ENCODE assay signal across 21 mouse cellular contexts in genomic region chr8:7691355-7691996, GRCm38 (mm10).
DNase-seq lines count a peak whose midpoint lies in the region; ATAC-seq and TF ChIP-seq lines count a peak whose summit lies in the region.
"Had no signal": no experiment of that assay in that cellular context is flagged by ENCODE, and none has a peak within 500 bp of the region (broad histone marks: within the 10 kb centered on the region; RNA-seq: fewer than 3 reads in every experiment).

No protein-coding gene starts in this region.

- no peak overlapping the region for H3K4me3 ChIP-seq in forebrain, embryonic 11.5 days (ENCODE audit: low read depth, low read length)
- H3K4me3 ChIP-seq in forebrain, embryonic 10.5 days: no peak overlapping the region
- no peak overlapping the region for H3K4me3 ChIP-seq in neural tube, embryonic 12.5 days
- H3K4me3 ChIP-seq in hindbrain, postnatal 0 days (ENCODE audit: low read length): no peak overlapping the region
- H3K4me3 ChIP-seq: embryonic facial prominence, embryonic 13.5 days; lung, embryonic 15.5 days had no signal

- no peaks in the 10 kb centered on the region for H3K27me3 ChIP-seq in forebrain, embryonic 11.5 days (ENCODE audit: control insufficient read depth, insufficient read depth, low read length)
- no peaks in the 10 kb centered on the region for H3K27me3 ChIP-seq in forebrain, embryonic 10.5 days (ENCODE audit: poor library complexity, severe bottlenecking)
- H3K27me3 ChIP-seq in neural tube, embryonic 12.5 days (replicated peaks): no peaks in the 10 kb centered on the region
- no peaks in the 10 kb centered on the region for H3K27me3 ChIP-seq in hindbrain, postnatal 0 days (ENCODE audit: insufficient read depth, low read length)
- H3K27me3 ChIP-seq: embryonic facial prominence, embryonic 13.5 days; lung, embryonic 15.5 days had no signal

- no peaks in the 10 kb centered on the region for H3K36me3 ChIP-seq in forebrain, embryonic 11.5 days (ENCODE audit: control insufficient read depth, insufficient read depth, low read length)
- H3K36me3 ChIP-seq in forebrain, embryonic 10.5 days (replicated peaks): no peaks in the 10 kb centered on the region
- no peaks in the 10 kb centered on the region for H3K36me3 ChIP-seq in neural tube, embryonic 12.5 days
- no peaks in the 10 kb centered on the region for H3K36me3 ChIP-seq in hindbrain, postnatal 0 days (ENCODE audit: insufficient read depth, low read length)
- H3K36me3 ChIP-seq: embryonic facial prominence, embryonic 13.5 days; lung, embryonic 15.5 days had no signal

- no peak overlapping the region for H3K9ac ChIP-seq in forebrain, embryonic 11.5 days (ENCODE audit: low read length)
- no peak overlapping the region for H3K9ac ChIP-seq in neural tube, embryonic 12.5 days
- no peak overlapping the region for H3K9ac ChIP-seq in hindbrain, postnatal 0 days (replicated peaks; ENCODE audit: low read length)
- H3K9ac ChIP-seq: embryonic facial prominence, embryonic 13.5 days; liver, embryonic 14.5 days; lung, embryonic 15.5 days had no signal

- intact Hi-C loops in gastrocnemius, postnatal 36 days (cut with DNase I): no loop called here
- intact Hi-C loops in heart, postnatal 25 days (cut with DNase I): no loop called here

- H3K9me3 ChIP-seq in forebrain, embryonic 11.5 days (ENCODE audit: control insufficient read depth, low read length): no peaks in the 10 kb centered on the region
- no peaks in the 10 kb centered on the region for H3K9me3 ChIP-seq in forebrain, embryonic 10.5 days
- no peaks in the 10 kb centered on the region for H3K9me3 ChIP-seq in neural tube, embryonic 12.5 days
- no peaks in the 10 kb centered on the region for H3K9me3 ChIP-seq in hindbrain, postnatal 0 days (ENCODE audit: low read length)
- H3K9me3 ChIP-seq: embryonic facial prominence, embryonic 13.5 days; lung, embryonic 15.5 days had no signal

- TF ChIP-seq CTCF in hindbrain, postnatal 0 days (IDR thresholded peaks at IDR 0.05; ENCODE audit: low read depth): no peak

- H3K4me2 ChIP-seq in forebrain, embryonic 11.5 days (ENCODE audit: low read depth, low read length, severe bottlenecking): no peak overlapping the region
- no peak overlapping the region for H3K4me2 ChIP-seq in neural tube, embryonic 12.5 days (replicated peaks)
- H3K4me2 ChIP-seq in hindbrain, postnatal 0 days (ENCODE audit: low read depth, low read length): no peak overlapping the region
- H3K4me2 ChIP-seq: embryonic facial prominence, embryonic 13.5 days; lung, embryonic 15.5 days had no signal

- no peak for DNase-seq in forebrain, embryonic 11.5 days (ENCODE audit: low spot score)
- DNase-seq in forebrain, embryonic 10.5 days (ENCODE audit: extremely low spot score, low spot score): no peak
- DNase-seq in neural tube, embryonic 10.5 days (ENCODE audit: extremely low spot score, low spot score): no peak
- DNase-seq in hindbrain, postnatal 0 days (ENCODE audit: low spot score): peak; percentile 50
- no peak for DNase-seq in gastrocnemius, postnatal 36 days
- no peak for DNase-seq in right cerebral cortex, postnatal 4 days
- DNase-seq in heart, postnatal 25 days (ENCODE audit: low spot score): no peak
- DNase-seq: adrenal gland, postnatal 10 days; cerebellum, adult 9-11 months; gastrocnemius, postnatal 14 days; kidney, adult 11 months; lung, postnatal 4 days; spleen, adult 18-20 months; thymus, adult 18-20 months; thymus, postnatal 4 days had no signal

- H3K4me1 ChIP-seq in forebrain, embryonic 11.5 days (replicated peaks; ENCODE audit: control insufficient read depth, insufficient read depth, low read length): no peaks in the 10 kb centered on the region
- H3K4me1 ChIP-seq in forebrain, embryonic 10.5 days: no peaks in the 10 kb centered on the region
- no peaks in the 10 kb centered on the region; the same call in 1 of the 2 replicates for H3K4me1 ChIP-seq in neural tube, embryonic 12.5 days
- no peaks in the 10 kb centered on the region for H3K4me1 ChIP-seq in hindbrain, postnatal 0 days (ENCODE audit: insufficient read depth, low read length)
- H3K4me1 ChIP-seq: embryonic facial prominence, embryonic 13.5 days; lung, embryonic 15.5 days had no signal

- no peak overlapping the region for H3K27ac ChIP-seq in forebrain, embryonic 11.5 days (ENCODE audit: low read depth, low read length)
- no peak overlapping the region for H3K27ac ChIP-seq in forebrain, embryonic 10.5 days
- H3K27ac ChIP-seq in neural tube, embryonic 12.5 days: no peak overlapping the region
- H3K27ac ChIP-seq in hindbrain, postnatal 0 days: no peak overlapping the region
- H3K27ac ChIP-seq: embryonic facial prominence, embryonic 13.5 days; liver, embryonic 14.5 days; lung, embryonic 15.5 days had no signal

- ATAC-seq in forebrain, embryonic 11.5 days (replicated peaks; ENCODE audit: low FRiP score): 0 out of 2 replicates have a peak, but pooled peaks have one; percentile 72
- peak; percentile 89 for ATAC-seq in neural tube, embryonic 12.5 days (ENCODE audit: low FRiP score, low read depth)
- ATAC-seq in hindbrain, postnatal 0 days: no peak
- ATAC-seq: activated CD4-positive, CD25-positive, alpha-beta regulatory T cell, adult 4 months; CD4-positive, CD25-positive, alpha-beta regulatory T cell, adult 4 months had no signal

- WGBS in forebrain, embryonic 11.5 days: 55% methylated on average over 2 of the region's 2 CpGs
- WGBS in forebrain, embryonic 10.5 days: 88% methylated on average over 2 of the region's 2 CpGs
- WGBS in neural tube, embryonic 12.5 days: 58% methylated on average over 2 of the region's 2 CpGs
- WGBS in hindbrain, postnatal 0 days: 36% methylated on average over 2 of the region's 2 CpGs
